Mouse (Mus musculus) forebrain, postnatal 0 days (tissue): ENCODE measurements around the gene Maneal. TPM values are rescaled to one million over a fixed set of nuclear protein-coding genes. Genes with fewer than 3 reads are reported as not detected.

Experiments used
- ATAC-seq: fragments of 200-750 bp; cut with Nextera tagmentation; 2 replicates; pipeline ENCODE4 v1.8.0; 2017; ENCODE audit warnings: mild to moderate bottlenecking, moderate library complexity
- DNase-seq: peaks from one replicate; pipeline ENCODE4 v3.0.0-alpha.2; 2015
- H3K27ac ChIP-seq: fragments of 300-500 bp; sonication (generic); 2 replicates; pipeline ENCODE4 v1.5.1; 2014; ENCODE audit warnings: low read depth, mild to moderate bottlenecking, antibody characterized with exemption, low read length, moderate library complexity, mixed read lengths
- H3K27me3 ChIP-seq: fragments of 300-500 bp; sonication (generic); 2 replicates; pipeline ENCODE4 v1.6.1; 2014; ENCODE audit warnings: mild to moderate bottlenecking, low read length, mixed read lengths; ENCODE audit not compliant: insufficient read depth
- H3K36me3 ChIP-seq: fragments of 300-500 bp; sonication (generic); 2 replicates; pipeline ENCODE4 v1.6.1; 2014; ENCODE audit warnings: mild to moderate bottlenecking, moderate library complexity; ENCODE audit not compliant: insufficient read depth
- H3K4me1 ChIP-seq: fragments of 300-500 bp; sonication (generic); 2 replicates; pipeline ENCODE4 v1.6.1; 2014; ENCODE audit warnings: antibody characterized with exemption; ENCODE audit not compliant: insufficient read depth
- H3K4me2 ChIP-seq: fragments of 300-500 bp; sonication (generic); 2 replicates; pipeline ENCODE4 v1.6.1; 2014; ENCODE audit warnings: low read depth, mild to moderate bottlenecking, moderate library complexity
- H3K4me3 ChIP-seq: fragments of 300-500 bp; sonication (generic); 2 replicates; pipeline ENCODE4 v1.5.1; 2014; ENCODE audit warnings: low read depth, low read length, mixed read lengths
- H3K9ac ChIP-seq: fragments of 300-500 bp; sonication (generic); 2 replicates; pipeline ENCODE4 v1.6.1; 2014; ENCODE audit warnings: mild to moderate bottlenecking
- H3K9me3 ChIP-seq: fragments of 300-500 bp; sonication (generic); 2 replicates; pipeline ENCODE4 v1.6.1; 2016; ENCODE audit warnings: low read length
- CTCF ChIP-seq: sonication (generic); IDR thresholded peaks from 2 replicates; pipeline ENCODE4 v1.5.1; 2016; ENCODE audit warnings: antibody characterized with exemption, control low read depth, low read depth
- WGBS: fragments of 180-500 bp; shearing (Covaris S2); extraction: QIAGEN DNeasy Blood & Tissue Kit; methylation state at CpG from one replicate; pipeline ENCODE4 v1.1.7; 2014; 5-methylcytosine and 5-hydroxymethylcytosine counted together
- polyA plus RNA-seq: library from polyadenylated mRNA; unstranded; fragments of >200 nt; fragmentation: Nextera tagmentation; extraction: Ambion mirVana; gene quantifications from 2 replicates; pipeline ENCODE4 v1.2.1, GENCODE M21; 2015
- total RNA-seq: library from RNA; depleted of rRNA; stranded (reverse); fragments of >200 nt; gene quantifications from 2 replicates; pipeline ENCODE4 v1.2.3, GENCODE M21; 2014

Maneal gene
- total and polyA plus RNA-seq, 2 experiments from 2014 or later: 9.4 to 41.7 TPM

DNA sequence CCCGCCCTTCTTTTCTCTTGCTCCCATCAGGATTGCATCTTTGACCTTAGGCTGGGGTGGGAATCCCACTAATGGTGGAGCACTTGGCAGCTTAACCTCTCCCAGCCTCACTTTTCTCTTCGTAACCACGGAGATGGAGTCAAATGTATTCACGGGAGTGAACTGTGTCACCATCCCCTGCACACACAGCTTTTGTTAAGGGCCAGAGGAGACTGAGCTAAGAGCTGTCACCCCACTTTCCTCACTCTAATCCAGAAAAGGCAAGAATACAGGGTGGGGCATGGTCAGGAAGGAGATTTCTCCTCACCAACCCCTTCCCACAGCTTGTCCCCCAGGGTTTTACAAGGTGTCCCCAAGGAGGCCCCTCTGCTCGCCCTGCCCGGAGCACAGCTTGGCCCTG, 31.8 kb upstream of the Maneal start:
- no peaks in the 10 kb centered on the region for H3K36me3 ChIP-seq
- peak overlapping the region; percentile 80 for H3K4me2 ChIP-seq
- WGBS: 26% methylated on average over 6 of the region's 6 CpGs
- peak overlapping the region; percentile 64; the same call in 1 of the 2 replicates for H3K9ac ChIP-seq
- ATAC-seq: peak; percentile 45; the same call in 1 of the 2 replicates
- TF ChIP-seq CTCF: no peak
- no peaks in the 10 kb centered on the region for H3K4me1 ChIP-seq
- H3K27ac ChIP-seq: no peak overlapping the region
- H3K4me3 ChIP-seq: peak overlapping the region; percentile 55
- H3K27me3 ChIP-seq: peaks cover 17% of the 10 kb centered on the region
- H3K9me3 ChIP-seq: no peaks in the 10 kb centered on the region
- no peak for DNase-seq

DNA sequence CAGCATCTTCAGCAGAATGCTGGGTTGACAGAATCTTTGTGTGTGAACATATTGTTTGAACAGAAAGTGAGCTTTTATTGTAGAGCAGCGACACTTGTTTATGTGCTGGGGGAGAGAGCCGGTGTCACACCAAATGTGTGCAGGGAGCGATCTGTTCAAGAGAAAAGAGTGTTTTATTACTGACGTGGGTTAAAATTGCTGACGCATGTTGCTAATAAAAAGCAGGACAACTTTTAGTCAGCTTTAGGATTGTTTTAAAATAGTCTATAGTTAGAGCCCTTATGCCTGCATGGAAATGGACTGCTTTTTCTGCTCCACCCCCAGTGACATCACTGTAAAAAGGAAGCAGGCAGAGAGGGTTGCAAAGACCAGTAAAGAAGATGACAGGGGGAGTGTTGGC, 28.9 kb upstream of the Maneal start:
- H3K9me3 ChIP-seq: no peaks in the 10 kb centered on the region
- ATAC-seq (no peak), DNase-seq (no peak)
- H3K36me3 ChIP-seq: no peaks in the 10 kb centered on the region
- no peak overlapping the region for H3K9ac ChIP-seq
- H3K4me3 ChIP-seq: no peak overlapping the region
- WGBS: 70% methylated on average over 5 of the region's 5 CpGs
- no peak for TF ChIP-seq CTCF
- no peaks in the 10 kb centered on the region for H3K4me1 ChIP-seq
- H3K4me2 ChIP-seq: no peak overlapping the region
- peaks cover 9% of the 10 kb centered on the region for H3K27me3 ChIP-seq
- H3K27ac ChIP-seq: no peak overlapping the region

DNA sequence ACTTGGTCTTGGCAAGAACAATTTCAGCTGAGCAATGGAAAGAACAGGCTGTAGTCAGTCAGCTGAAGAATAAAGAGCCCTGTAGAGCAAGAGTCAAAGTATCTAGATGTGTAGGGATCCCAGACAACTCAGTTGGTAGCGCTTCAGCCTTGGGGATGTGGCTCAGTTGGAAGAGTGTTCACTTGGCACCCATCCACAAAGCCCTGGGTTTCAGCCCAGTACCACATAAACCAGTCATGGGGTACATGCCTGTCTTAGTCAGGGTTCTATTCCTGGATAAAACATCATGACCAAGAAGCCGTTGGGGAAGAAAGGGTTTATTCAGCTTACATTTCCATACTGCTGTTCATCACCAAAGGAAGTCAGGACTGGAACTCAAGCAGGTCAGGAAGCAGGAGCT, 28.0 kb upstream of the Maneal start:
- Histone ChIP-seq H3K9ac (no peak overlapping the region), H3K27me3 (peaks cover 6% of the 10 kb centered on the region), H3K36me3 (no peaks in the 10 kb centered on the region), H3K27ac (no peak overlapping the region), H3K4me3 (no peak overlapping the region), H3K9me3 (no peaks in the 10 kb centered on the region), H3K4me2 (no peak overlapping the region), H3K4me1 (no peaks in the 10 kb centered on the region)
- TF ChIP-seq CTCF: no peak
- 65% methylated on average over 2 of the region's 2 CpGs for WGBS
- no peak for DNase-seq
- no peak for ATAC-seq

DNA sequence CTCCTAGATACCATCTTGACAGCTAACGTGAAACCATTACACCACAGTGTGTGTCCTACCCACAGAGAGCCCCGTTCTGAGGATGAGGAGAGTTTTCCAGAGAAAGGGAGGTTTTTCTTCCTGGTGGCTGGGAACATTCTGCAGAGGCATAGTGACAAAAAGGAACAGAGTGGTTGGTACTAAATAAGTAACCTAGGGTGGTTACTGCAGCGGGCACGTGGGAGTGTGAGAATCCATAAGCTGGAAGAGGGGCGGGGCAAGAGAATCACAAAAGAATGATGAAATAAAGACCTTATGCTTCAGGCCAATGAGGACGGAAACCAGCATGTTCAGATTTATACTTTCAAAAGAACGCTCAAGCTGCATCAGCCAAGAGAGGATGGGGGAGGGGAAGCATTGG, 26.7 kb upstream of the Maneal start:
- Histone ChIP-seq H3K27ac (no peak overlapping the region), H3K27me3 (peaks cover 6% of the 10 kb centered on the region), H3K9ac (no peak overlapping the region), H3K4me1 (no peaks in the 10 kb centered on the region), H3K9me3 (no peaks in the 10 kb centered on the region), H3K4me3 (no peak overlapping the region), H3K4me2 (no peak overlapping the region), H3K36me3 (no peaks in the 10 kb centered on the region)
- TF ChIP-seq CTCF: no peak
- DNase-seq (no peak), ATAC-seq (no peak)
- WGBS: 66% methylated on average over 7 of the region's 7 CpGs

DNA sequence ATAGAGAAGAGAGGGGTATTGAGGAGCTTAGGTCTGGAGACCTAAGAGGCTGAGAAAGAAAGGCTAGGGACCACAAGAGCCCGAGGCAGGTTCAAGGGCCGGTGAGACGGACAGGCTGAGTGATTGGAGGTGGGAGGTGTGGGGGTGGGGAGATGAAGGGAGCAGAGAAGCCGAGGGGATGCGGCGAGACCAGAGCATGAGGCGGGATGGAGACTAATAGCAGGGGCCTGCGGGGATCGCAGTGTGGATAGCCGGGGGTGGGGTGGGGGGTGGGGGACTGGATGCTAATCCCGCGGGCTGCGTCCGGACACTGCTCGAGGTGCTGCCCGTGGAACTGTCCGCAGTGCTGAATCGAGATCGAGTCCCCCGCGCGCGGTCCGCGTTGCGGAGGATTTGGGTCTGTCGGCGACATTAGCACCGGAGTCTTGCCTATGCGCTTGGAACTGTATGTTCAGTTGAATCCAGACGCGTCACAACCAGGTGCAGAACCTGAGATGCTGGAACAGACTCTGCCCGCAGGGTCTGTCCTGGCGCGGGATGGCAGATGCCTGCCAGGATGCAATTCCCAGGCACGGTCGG, 20.3 kb upstream of the Maneal start:
- peak overlapping the region; percentile 78 for H3K4me2 ChIP-seq
- peaks cover 7% of the 10 kb centered on the region for H3K27me3 ChIP-seq
- peak overlapping the region; percentile 44 for H3K9ac ChIP-seq
- H3K27ac ChIP-seq: no peak overlapping the region
- DNase-seq (peak; percentile 27), ATAC-seq (peak; percentile 0; the same call in 1 of the 2 replicates)
- H3K36me3 ChIP-seq: no peaks in the 10 kb centered on the region
- no peaks in the 10 kb centered on the region for H3K9me3 ChIP-seq
- no peak for TF ChIP-seq CTCF
- H3K4me1 ChIP-seq: peaks cover 4% of the 10 kb centered on the region; the same call in 1 of the 2 replicates
- under 1% methylated on average over 37 of the region's 37 CpGs for WGBS
- peak overlapping the region; percentile 55 for H3K4me3 ChIP-seq

GRCm38 (mm10) chr4:124881341-124881908, 19.5 kb upstream of the Maneal start:
- Histone ChIP-seq H3K27ac (no peak overlapping the region), H3K4me3 (peak overlapping the region; percentile 55), H3K36me3 (no peaks in the 10 kb centered on the region), H3K4me1 (peaks cover 4% of the 10 kb centered on the region; the same call in 1 of the 2 replicates), H3K4me2 (peak overlapping the region; percentile 78), H3K9me3 (no peaks in the 10 kb centered on the region), H3K27me3 (peaks cover 7% of the 10 kb centered on the region), H3K9ac (peak overlapping the region; percentile 44)
- DNase-seq (peak; percentile 92), ATAC-seq (peak; percentile 97)
- WGBS: 2% methylated on average over 37 of the region's 37 CpGs
- TF ChIP-seq CTCF: peak; percentile 31; the same call in 1 of the 2 replicates

DNA sequence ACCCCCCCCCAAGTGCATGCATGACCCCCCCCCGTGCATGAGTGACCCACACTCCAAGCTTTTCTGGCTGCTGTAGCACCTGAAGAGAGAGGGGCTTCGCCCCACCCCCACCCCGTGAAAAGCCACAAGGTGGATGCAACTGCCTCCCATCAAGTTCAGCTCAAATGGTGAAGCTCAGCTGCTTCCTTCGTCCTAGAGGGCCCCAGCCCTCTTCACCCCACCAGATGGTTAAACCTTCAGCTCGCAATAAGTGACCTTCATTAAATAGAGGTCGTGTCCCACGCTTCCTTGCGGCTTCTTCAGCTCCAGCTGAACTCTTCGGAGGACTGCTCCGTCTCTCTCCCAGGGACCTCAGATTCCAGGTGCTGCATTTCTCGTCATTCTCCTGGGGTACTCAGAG, 18.6 kb upstream of the Maneal start, which contains the start of gene Epha10:
Gene Epha10 (plus strand): TSS at position 301 of the 400 bp plus-strand sequence.
- no peaks in the 10 kb centered on the region for H3K36me3 ChIP-seq
- peaks cover 4% of the 10 kb centered on the region; the same call in 1 of the 2 replicates for H3K4me1 ChIP-seq
- no peaks in the 10 kb centered on the region for H3K9me3 ChIP-seq
- TF ChIP-seq CTCF: no peak
- DNase-seq (no peak), ATAC-seq (no peak)
- no peak within 1 kb of the TSS for H3K27ac ChIP-seq
- 2% methylated on average over 11 of the region's 11 CpGs for WGBS
- peak within 1 kb of the TSS; percentile 55 for H3K4me3 ChIP-seq
- H3K4me2 ChIP-seq: peak within 1 kb of the TSS; percentile 78
- peaks cover 7% of the 10 kb centered on the region for H3K27me3 ChIP-seq
- H3K9ac ChIP-seq: peak within 1 kb of the TSS; percentile 44
